Mouse (Mus musculus) stomach, embryonic 16.5 days (tissue): Measurements from ENCODE around the gene Ppp1r1b. TPM values are rescaled to one million over a fixed set of nuclear protein-coding genes. Genes with fewer than 3 reads are reported as not detected.

ENCODE experiments used
- ATAC-seq: fragments of 200-750 bp; cut with Nextera tagmentation; 2 replicates; pipeline ENCODE4 v1.8.0; 2017; ENCODE audit warnings: moderate number of reproducible peaks, moderate TSS enrichment; ENCODE audit not compliant: insufficient read depth, low FRiP score
- H3K27ac ChIP-seq: fragments of 300-500 bp; sonication (generic); 2 replicates; pipeline ENCODE4 v1.5.1; 2014; ENCODE audit warnings: low read length
- H3K27me3 ChIP-seq: fragments of 300-500 bp; sonication (generic); 2 replicates; pipeline ENCODE4 v1.6.1; 2014; ENCODE audit warnings: low read length, control low read depth, mixed read lengths; ENCODE audit not compliant: control insufficient read depth, insufficient read depth
- H3K36me3 ChIP-seq: fragments of 300-500 bp; sonication (generic); 2 replicates; pipeline ENCODE4 v1.6.1; 2014; ENCODE audit warnings: low read length; ENCODE audit not compliant: control insufficient read depth, insufficient read depth
- H3K4me1 ChIP-seq: fragments of 300-500 bp; sonication (generic); 2 replicates; pipeline ENCODE4 v1.6.1; 2014; ENCODE audit warnings: low read length, control low read depth, mixed read lengths; ENCODE audit not compliant: control insufficient read depth, insufficient read depth
- H3K4me2 ChIP-seq: fragments of 300-500 bp; sonication (generic); 2 replicates; pipeline ENCODE4 v1.6.1; 2014; ENCODE audit warnings: low read depth, low read length, mixed read lengths
- H3K4me3 ChIP-seq: fragments of 300-500 bp; sonication (generic); replicated peaks from 2 replicates; pipeline ENCODE4 v1.5.1; 2014; ENCODE audit warnings: mild to moderate bottlenecking, low read length
- H3K9ac ChIP-seq: fragments of 300-500 bp; sonication (generic); 2 replicates; pipeline ENCODE4 v1.6.1; 2014; ENCODE audit warnings: low read length
- H3K9me3 ChIP-seq: fragments of 300-500 bp; sonication (generic); replicated peaks from 2 replicates; pipeline ENCODE4 v1.6.1; 2016; ENCODE audit warnings: low read length, control low read depth; ENCODE audit not compliant: control insufficient read depth
- WGBS: fragments of 180-500 bp; shearing (Covaris S2); extraction: QIAGEN DNeasy Blood & Tissue Kit; methylation state at CpG from one replicate; pipeline ENCODE4 v1.1.7; 2014; 5-methylcytosine and 5-hydroxymethylcytosine counted together
- polyA plus RNA-seq: library from polyadenylated mRNA; unstranded; fragments of >200 nt; fragmentation: Nextera tagmentation; extraction: Ambion mirVana; gene quantifications from 2 replicates; pipeline ENCODE4 v1.2.1, GENCODE M21; 2015

The Ppp1r1b gene
- polyA plus RNA-seq, 1 experiment from 2014 or later = 18.7 TPM

GRCm38 (mm10) chr11:98320381-98320780, 27.8 kb upstream of the Ppp1r1b start:
- Histone ChIP-seq H3K9me3 (no peaks in the 10 kb centered on the region), H3K36me3 (no peaks in the 10 kb centered on the region), H3K4me2 (no peak overlapping the region), H3K4me1 (no peaks in the 10 kb centered on the region), H3K9ac (no peak overlapping the region), H3K27ac (no peak overlapping the region), H3K27me3 (peaks cover 94% of the 10 kb centered on the region), H3K4me3 (no peak overlapping the region)
- 15% methylated on average over 12 of the region's 12 CpGs for WGBS
- ATAC-seq = no peak

GRCm38 (mm10) chr11:98320806-98321676, 27.2 kb upstream of the Ppp1r1b start:
- 2% methylated on average over 30 of the region's 30 CpGs for WGBS
- ATAC-seq = no peak
- H3K27ac ChIP-seq = no peak overlapping the region
- no peak overlapping the region for H3K4me3 ChIP-seq
- H3K9me3 ChIP-seq = no peaks in the 10 kb centered on the region
- H3K4me2 ChIP-seq = no peak overlapping the region
- peaks cover 95% of the 10 kb centered on the region for H3K27me3 ChIP-seq
- no peak overlapping the region for H3K9ac ChIP-seq
- no peaks in the 10 kb centered on the region for H3K36me3 ChIP-seq
- no peaks in the 10 kb centered on the region for H3K4me1 ChIP-seq

DNA sequence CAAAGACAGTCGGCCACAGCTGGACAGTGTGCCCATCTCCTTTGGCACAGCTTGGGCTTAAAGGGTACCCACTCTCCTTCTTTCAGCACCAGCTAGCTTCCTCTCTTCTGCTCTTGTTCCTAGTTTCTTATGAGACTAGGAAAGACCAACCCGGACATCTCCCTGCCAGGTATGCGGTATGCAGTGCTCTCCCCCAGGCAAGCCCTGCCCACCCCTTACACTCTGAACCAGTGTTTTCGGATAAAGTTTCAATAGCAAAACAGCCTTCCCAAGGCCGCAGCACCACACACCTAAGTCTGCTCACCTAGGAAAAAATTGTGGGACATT, 26.6 kb upstream of the Ppp1r1b start:
- Histone ChIP-seq H3K4me2 (no peak overlapping the region), H3K4me1 (no peaks in the 10 kb centered on the region), H3K4me3 (no peak overlapping the region), H3K36me3 (no peaks in the 10 kb centered on the region), H3K9me3 (no peaks in the 10 kb centered on the region), H3K27me3 (peaks cover 94% of the 10 kb centered on the region), H3K9ac (no peak overlapping the region), H3K27ac (no peak overlapping the region)
- 12% methylated on average over 5 of the region's 5 CpGs for WGBS
- ATAC-seq = no peak

DNA sequence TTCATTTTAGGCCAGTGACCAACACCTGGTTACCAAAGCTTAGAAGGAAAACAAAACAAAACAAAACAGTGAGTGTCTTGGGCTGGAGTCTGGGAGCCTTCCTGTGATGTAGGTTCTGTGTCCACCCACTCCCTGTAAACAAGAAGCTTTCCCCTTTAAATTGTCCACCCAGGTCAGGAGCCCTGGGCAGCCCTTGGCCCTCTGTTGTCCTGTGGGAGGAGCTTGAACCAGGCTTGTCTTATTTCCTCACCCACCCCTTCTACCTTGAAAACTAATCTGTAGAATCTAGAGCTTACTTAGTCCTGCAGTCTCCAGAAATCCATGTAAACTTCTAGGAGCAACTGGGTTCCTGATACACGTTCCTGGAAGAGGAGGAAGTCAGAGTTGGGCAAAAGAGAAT, 26.0 kb upstream of the Ppp1r1b start:
- Histone ChIP-seq H3K4me3 (no peak overlapping the region), H3K27ac (no peak overlapping the region), H3K9me3 (no peaks in the 10 kb centered on the region), H3K4me2 (no peak overlapping the region), H3K9ac (no peak overlapping the region), H3K27me3 (peaks cover 94% of the 10 kb centered on the region), H3K36me3 (no peaks in the 10 kb centered on the region), H3K4me1 (no peaks in the 10 kb centered on the region)
- 3% methylated on average over 1 of the region's 1 CpGs for WGBS
- ATAC-seq = no peak

DNA sequence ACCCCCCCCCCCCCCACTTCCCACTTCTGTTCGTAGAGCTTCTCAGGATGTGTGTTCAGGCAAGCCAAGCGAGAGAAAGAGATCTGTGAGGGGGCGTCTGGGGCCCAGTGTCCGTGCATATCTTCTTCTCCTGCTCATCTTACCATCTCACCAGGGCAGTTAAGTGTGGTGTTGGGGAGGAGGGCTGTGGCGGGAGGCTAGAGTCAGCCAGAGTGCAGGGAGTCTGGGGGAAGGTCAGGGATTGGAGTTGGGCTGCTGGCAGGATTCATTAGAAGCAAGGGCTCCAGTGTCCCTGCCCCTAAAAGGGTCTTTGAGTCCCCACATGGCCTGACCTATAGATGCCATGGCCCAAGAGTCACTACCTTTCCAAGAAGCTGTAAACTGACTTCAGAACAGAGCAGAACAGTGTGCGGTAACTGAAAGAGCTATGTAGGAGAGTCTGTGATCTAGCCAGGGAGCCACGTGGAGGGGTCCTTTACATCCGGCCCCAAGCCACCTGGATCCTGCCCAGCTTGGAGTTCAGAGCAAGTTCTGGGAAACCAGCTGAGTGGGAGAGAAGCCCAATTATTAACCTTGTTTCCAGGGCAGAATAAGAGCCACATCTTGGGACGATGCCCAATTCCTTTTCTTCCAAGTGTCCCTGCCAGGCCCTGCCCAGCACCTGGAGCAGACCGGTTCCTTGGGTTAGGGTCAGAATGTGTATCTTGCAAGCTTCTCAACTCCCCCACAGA, 24.9 kb upstream of the Ppp1r1b start:
- no peak for ATAC-seq
- H3K9ac ChIP-seq = no peak overlapping the region
- H3K4me1 ChIP-seq = peaks cover 5% of the 10 kb centered on the region; the same call in 1 of the 2 replicates
- H3K9me3 ChIP-seq = no peaks in the 10 kb centered on the region
- no peak overlapping the region for H3K27ac ChIP-seq
- no peak overlapping the region for H3K4me2 ChIP-seq
- H3K4me3 ChIP-seq = no peak overlapping the region
- H3K27me3 ChIP-seq = peaks cover 96% of the 10 kb centered on the region
- 4% methylated on average over 10 of the region's 10 CpGs for WGBS
- no peaks in the 10 kb centered on the region for H3K36me3 ChIP-seq

DNA sequence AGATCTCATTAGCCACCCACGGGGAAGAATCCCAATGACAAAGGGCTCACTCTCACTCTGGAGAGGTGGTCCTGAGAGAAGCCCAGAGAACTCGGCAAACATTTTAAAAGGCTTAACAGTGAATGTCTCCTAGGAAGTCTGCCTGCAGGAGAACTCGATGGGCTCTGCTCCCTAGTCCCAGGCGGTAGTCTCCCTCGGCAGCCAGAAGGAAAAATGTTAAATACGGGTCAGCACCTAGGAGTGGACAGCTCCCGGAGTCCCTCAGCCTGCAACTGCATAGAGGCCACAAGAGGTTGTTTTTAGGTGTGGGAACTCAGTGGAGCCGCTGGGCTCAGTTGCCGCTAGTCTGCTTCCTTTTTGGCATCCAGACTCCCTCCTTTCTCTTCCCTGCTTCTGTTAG, 24.3 kb upstream of the Ppp1r1b start:
- no peak for ATAC-seq
- Histone ChIP-seq H3K9me3 (no peaks in the 10 kb centered on the region), H3K9ac (no peak overlapping the region), H3K36me3 (no peaks in the 10 kb centered on the region), H3K27me3 (peaks cover 96% of the 10 kb centered on the region), H3K4me3 (no peak overlapping the region), H3K27ac (no peak overlapping the region), H3K4me2 (no peak overlapping the region), H3K4me1 (peaks cover 10% of the 10 kb centered on the region; the same call in 1 of the 2 replicates)
- WGBS = 4% methylated on average over 9 of the region's 9 CpGs

- Histone ChIP-seq H3K4me2 (no peak overlapping the region), H3K36me3 (no peaks in the 10 kb centered on the region), H3K27ac (no peak overlapping the region), H3K4me1 (peaks cover 10% of the 10 kb centered on the region; the same call in 1 of the 2 replicates), H3K9ac (no peak overlapping the region), H3K27me3 (peaks cover 96% of the 10 kb centered on the region), H3K9me3 (no peaks in the 10 kb centered on the region), H3K4me3 (no peak overlapping the region)
- 7% methylated on average over 14 of the region's 14 CpGs for WGBS
- no peak for ATAC-seq
Measured at GRCm38 (mm10) chr11:98325191-98325820, 22.9 kb upstream of the Ppp1r1b start.

DNA sequence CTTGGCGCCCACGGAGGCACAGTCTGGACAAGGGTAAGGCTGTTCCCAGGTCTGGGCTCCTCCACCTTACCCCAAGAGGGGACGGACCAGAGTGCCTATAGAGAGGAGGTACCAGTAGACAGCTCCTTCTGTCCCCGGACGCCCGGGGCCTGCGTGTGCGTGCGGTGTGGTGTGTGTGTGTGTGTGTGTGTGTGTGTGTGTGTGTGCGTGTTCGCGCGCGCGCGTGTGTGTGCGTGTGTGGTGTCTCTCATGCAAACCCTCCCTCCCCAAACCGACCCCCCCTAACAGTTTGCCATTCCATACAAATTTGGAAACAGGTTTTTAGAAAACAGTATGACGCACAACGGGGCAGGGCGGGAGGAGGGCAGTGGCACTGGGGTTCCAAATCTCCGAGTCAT, 22.4 kb upstream of the Ppp1r1b start:
- Histone ChIP-seq H3K27ac (no peak overlapping the region), H3K4me1 (peaks cover 10% of the 10 kb centered on the region; the same call in 1 of the 2 replicates), H3K27me3 (peaks cover 97% of the 10 kb centered on the region), H3K36me3 (no peaks in the 10 kb centered on the region), H3K4me2 (no peak overlapping the region), H3K4me3 (no peak overlapping the region), H3K9ac (no peak overlapping the region), H3K9me3 (no peaks in the 10 kb centered on the region)
- 3% methylated on average over 22 of the region's 22 CpGs for WGBS
- ATAC-seq = no peak

DNA sequence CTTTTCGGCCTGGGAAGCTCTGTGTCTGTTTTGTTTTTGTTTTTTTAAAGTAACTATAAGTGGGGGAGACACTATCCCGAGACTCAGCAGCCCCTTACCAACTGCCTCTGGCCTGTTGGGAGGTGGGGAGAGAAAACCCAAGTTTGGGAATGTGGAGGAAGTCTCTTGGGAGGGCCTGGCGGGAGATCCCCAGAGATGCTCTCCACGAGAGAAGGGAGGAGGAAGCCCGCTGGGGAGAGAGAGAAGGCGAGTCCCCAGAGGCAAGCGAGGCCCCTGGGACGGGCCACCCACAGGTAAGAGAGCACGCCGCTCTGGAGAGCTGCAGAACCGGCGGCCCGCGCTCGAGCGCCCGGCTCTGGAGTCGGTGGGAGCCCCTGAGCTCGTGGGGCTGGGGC, 21.5 kb upstream of the Ppp1r1b start:
- Histone ChIP-seq H3K36me3 (no peaks in the 10 kb centered on the region), H3K4me2 (no peak overlapping the region), H3K27ac (no peak overlapping the region), H3K9me3 (no peaks in the 10 kb centered on the region), H3K9ac (no peak overlapping the region), H3K4me1 (peaks cover 10% of the 10 kb centered on the region; the same call in 1 of the 2 replicates), H3K4me3 (no peak overlapping the region), H3K27me3 (peaks cover 97% of the 10 kb centered on the region)
- 2% methylated on average over 19 of the region's 19 CpGs for WGBS
- ATAC-seq = no peak
